Mouse (Mus musculus) MEL (cell line): ENCODE measurements at regions not wholly inside any gene's neighbourhood (a gene's known extent, or its start where the extent isn't known, plus 50 kb on each side); places are given as distances from the start of the nearest gene placed in this dataset.

Source experiments
- DNase-seq: peaks from one replicate; pipeline ENCODE4 v3.0.0; 2011; ENCODE audit warnings: low read depth, low spot score
- H3K27ac ChIP-seq: 2 replicates; pipeline ENCODE4 v1.5.1; 2012; ENCODE audit warnings: low read depth, mild to moderate bottlenecking, control low read depth, low read length, moderate library complexity; ENCODE audit not compliant: control insufficient read depth
- H3K27me3 ChIP-seq, 2 experiments: fragments of 150-350 bp in 1 of 2; sonication (generic) in 1 of 2; 2 replicates each; pipeline ENCODE4 v1.6.1; 2012; ENCODE audit warnings: low read length in 2 of 2, mild to moderate bottlenecking in 2 of 2, improper control_type of control experiment in 1 of 2, moderate library complexity in 1 of 2; ENCODE audit not compliant: insufficient read depth in 2 of 2, control insufficient read depth in 1 of 2
- H3K36me3 ChIP-seq, 2 experiments: 2 replicates each; pipeline ENCODE4 v1.6.1; 2012 to 2014; ENCODE audit warnings: low read length in 2 of 2, improper control_type of control experiment in 1 of 2, inconsistent platforms in 1 of 2, mild to moderate bottlenecking in 1 of 2; ENCODE audit not compliant: insufficient read depth in 2 of 2, control insufficient read depth in 1 of 2
- H3K4me1 ChIP-seq, 2 experiments: fragments of 150-350 bp in 1 of 2; sonication (generic) in 1 of 2; 2 replicates each; pipeline ENCODE4 v1.6.1; 2012; ENCODE audit warnings: low read length in 2 of 2, improper control_type of control experiment in 1 of 2, mild to moderate bottlenecking in 1 of 2; ENCODE audit not compliant: insufficient read depth in 2 of 2, control insufficient read depth in 1 of 2
- H3K4me3 ChIP-seq, 2 experiments: fragments of 150-350 bp in 1 of 2; sonication (generic) in 1 of 2; 2 replicates each; pipeline ENCODE4 v1.5.1; 2012; ENCODE audit warnings: low read depth in 2 of 2, low read length in 2 of 2, mild to moderate bottlenecking in 2 of 2, moderate library complexity in 2 of 2, control low read depth in 1 of 2, improper control_type of control experiment in 1 of 2; ENCODE audit not compliant: control insufficient read depth in 1 of 2, insufficient read depth in 1 of 2
- H3K79me2 ChIP-seq: 2 replicates; pipeline ENCODE4 v1.6.1; 2012; ENCODE audit warnings: mild to moderate bottlenecking, low read length, moderate library complexity; ENCODE audit not compliant: control insufficient read depth, poor library complexity, insufficient read depth
- H3K9ac ChIP-seq: 2 replicates; pipeline ENCODE4 v1.6.1; 2012; ENCODE audit warnings: low read depth, mild to moderate bottlenecking, control low read depth, low read length, moderate library complexity; ENCODE audit not compliant: control insufficient read depth, poor library complexity, severe bottlenecking
- H3K9me3 ChIP-seq: fragments of 150-350 bp; sonication (generic); replicated peaks from 2 replicates; pipeline ENCODE4 v1.6.1; 2012; ENCODE audit warnings: mild to moderate bottlenecking, low read length, improper control_type of control experiment, moderate library complexity; ENCODE audit not compliant: insufficient read depth
- CTCF ChIP-seq, 3 experiments: IDR thresholded peaks in 2 of 3; conservative IDR thresholded peaks in 1 of 3; 2 replicates each; pipeline ENCODE4 v1.5.1; 2011 to 2012; ENCODE audit warnings: low read length in 3 of 3, low read depth in 2 of 3, mild to moderate bottlenecking in 2 of 3, improper control_type of control experiment in 1 of 3, inconsistent platforms in 1 of 3, mixed read lengths in 1 of 3, moderate library complexity in 1 of 3; ENCODE audit not compliant: control insufficient read depth in 1 of 3, insufficient read depth in 1 of 3, poor library complexity in 1 of 3, severe bottlenecking in 1 of 3
- E2F4 ChIP-seq: IDR thresholded peaks from 2 replicates; pipeline ENCODE4 v1.6.1; 2011; ENCODE audit warnings: low read depth, low read length, improper control_type of control experiment, borderline replicate concordance
- EP300 ChIP-seq, 2 experiments: IDR thresholded peaks; 2 replicates each; pipeline ENCODE4 v1.6.1; 2011; ENCODE audit warnings: improper control_type of control experiment in 2 of 2, low read length in 2 of 2, low read depth in 1 of 2, mild to moderate bottlenecking in 1 of 2
- ETS1 ChIP-seq: IDR thresholded peaks from 2 replicates; pipeline ENCODE4 v1.6.1; 2012; ENCODE audit warnings: low read depth, mild to moderate bottlenecking, inconsistent platforms, low read length, improper control_type of control experiment, moderate library complexity
- GABPA ChIP-seq: IDR thresholded peaks from 2 replicates; pipeline ENCODE4 v1.6.1; 2012; ENCODE audit warnings: low read depth, mild to moderate bottlenecking, inconsistent platforms, low read length, improper control_type of control experiment, moderate library complexity
- GATA1 ChIP-seq: IDR thresholded peaks from 2 replicates; pipeline ENCODE4 v1.6.1; 2011; ENCODE audit warnings: low read depth, low read length, improper control_type of control experiment
- HCFC1 ChIP-seq: IDR thresholded peaks from 2 replicates; pipeline ENCODE4 v1.6.1; 2012; ENCODE audit warnings: low read depth, mild to moderate bottlenecking, inconsistent platforms, low read length, improper control_type of control experiment, moderate library complexity
- JUND ChIP-seq: IDR thresholded peaks from 2 replicates; pipeline ENCODE4 v1.6.1; 2011; ENCODE audit warnings: low read depth, mild to moderate bottlenecking, improper control_type of control experiment, low read length
- MAFK ChIP-seq: IDR thresholded peaks from 2 replicates; pipeline ENCODE4 v1.6.1; 2011; ENCODE audit warnings: low read depth, mild to moderate bottlenecking, low read length, improper control_type of control experiment, borderline replicate concordance
- MAZ ChIP-seq: IDR thresholded peaks from 2 replicates; pipeline ENCODE4 v1.6.1; 2012; ENCODE audit warnings: low read depth, mild to moderate bottlenecking, inconsistent platforms, low read length, improper control_type of control experiment
- MXI1 ChIP-seq: IDR thresholded peaks from 2 replicates; pipeline ENCODE4 v1.6.1; 2011; ENCODE audit warnings: mild to moderate bottlenecking, low read depth, low read length, improper control_type of control experiment
- MYB ChIP-seq: IDR thresholded peaks from 2 replicates; pipeline ENCODE4 v1.6.1; 2011; ENCODE audit warnings: mild to moderate bottlenecking, low read depth, low read length, improper control_type of control experiment
- MYC ChIP-seq: IDR thresholded peaks from 2 replicates; pipeline ENCODE4 v1.6.1; 2011; ENCODE audit warnings: low read depth, mild to moderate bottlenecking, low read length, improper control_type of control experiment, moderate library complexity
- POLR2AphosphoS5 ChIP-seq: IDR thresholded peaks from 2 replicates; pipeline ENCODE4 v1.6.1; 2012; ENCODE audit warnings: low read depth, borderline replicate concordance, mild to moderate bottlenecking, inconsistent platforms, low read length, moderate library complexity, mixed read lengths
- USF1 ChIP-seq: IDR thresholded peaks from 2 replicates; pipeline ENCODE4 v1.6.1; 2014; ENCODE audit warnings: low read depth, mild to moderate bottlenecking, inconsistent platforms, low read length, improper control_type of control experiment, moderate library complexity
- USF2 ChIP-seq, 2 experiments: IDR thresholded peaks; 2 replicates each; pipeline ENCODE4 v1.6.1; 2011 to 2012; ENCODE audit warnings: improper control_type of control experiment in 2 of 2, low read length in 2 of 2, borderline replicate concordance in 1 of 2, inconsistent platforms in 1 of 2, low read depth in 1 of 2, mild to moderate bottlenecking in 1 of 2; ENCODE audit not compliant: insufficient read depth in 1 of 2
- ZKSCAN1 ChIP-seq: IDR thresholded peaks from 2 replicates; pipeline ENCODE4 v1.6.1; 2012; ENCODE audit warnings: low read depth, mild to moderate bottlenecking, inconsistent platforms, low read length, improper control_type of control experiment, moderate library complexity
- ZMIZ1 ChIP-seq: IDR thresholded peaks from 2 replicates; pipeline ENCODE4 v1.6.1; 2012; ENCODE audit warnings: low read depth, mild to moderate bottlenecking, inconsistent platforms, low read length, improper control_type of control experiment, moderate library complexity

DNA sequence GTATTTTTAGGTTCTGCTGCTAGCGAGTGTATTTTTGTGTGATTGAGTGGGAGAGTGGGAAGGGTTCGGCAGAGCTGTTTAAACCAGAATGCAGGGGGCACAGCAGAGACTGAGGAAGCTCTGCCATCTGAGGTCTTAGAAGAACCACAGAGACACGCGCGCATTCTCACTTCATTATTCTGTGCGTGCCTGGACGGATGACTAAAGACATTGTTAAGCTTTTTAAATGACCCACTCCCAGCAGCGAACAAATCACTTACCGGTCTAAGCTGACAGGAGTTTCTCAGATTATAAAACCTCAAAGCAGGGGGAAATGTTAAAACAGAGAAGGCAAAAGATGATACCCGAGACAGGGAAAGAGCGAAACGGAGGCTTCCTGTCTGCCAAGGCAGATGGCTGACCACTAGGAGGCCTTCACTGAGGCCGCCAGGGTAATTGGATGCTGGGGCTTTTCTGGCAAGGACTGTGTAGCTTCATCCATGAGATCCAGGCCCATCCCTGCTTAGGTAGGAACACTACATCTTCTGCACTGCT lies 67.1 kb upstream of the Atrnl1 start (continued):
- TF ChIP-seq MYB (no peak), POLR2AphosphoS5 (no peak), ZMIZ1 (no peak), HCFC1 (no peak), JUND (no peak)

DNA sequence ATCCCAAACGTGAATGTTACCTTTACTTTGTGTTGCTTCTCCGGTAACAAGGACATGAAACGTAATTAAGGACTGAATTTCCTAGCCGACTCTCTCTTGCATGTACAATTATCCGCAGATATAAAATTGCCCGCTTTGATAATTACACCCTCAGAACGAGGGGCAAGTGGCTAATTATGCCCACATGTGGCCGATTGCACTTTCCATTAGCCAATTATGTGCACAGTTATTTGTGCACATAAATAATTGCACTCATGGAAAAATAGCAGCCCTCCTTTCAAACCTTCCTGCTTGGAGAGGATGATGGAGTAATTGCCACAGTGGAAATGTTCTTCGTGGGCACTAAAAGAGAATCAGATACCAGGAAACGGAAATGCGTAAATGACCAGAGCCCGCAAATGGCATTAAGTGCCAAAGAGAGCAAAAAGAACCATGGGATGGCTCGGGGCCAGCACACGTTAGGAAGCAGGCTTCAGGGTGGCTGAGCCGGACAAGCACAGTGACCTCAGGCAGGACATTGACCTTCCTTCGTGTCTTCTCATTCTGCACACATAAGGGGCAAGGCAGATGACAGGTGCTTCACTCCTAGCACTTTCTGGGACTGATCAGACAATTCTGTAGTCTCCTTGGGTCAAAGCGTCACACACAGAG lies 66.5 kb upstream of the Atrnl1 start:
- DNase-seq: no peak
- no peaks in the 10 kb centered on the region; a peak in 1 of 4 replicates for H3K27me3 ChIP-seq
- TF ChIP-seq E2F4 (no peak), USF1 (no peak), MAFK (no peak), MXI1 (no peak), ZKSCAN1 (no peak), POLR2AphosphoS5 (no peak), CTCF (IDR thresholded peaks at IDR 0.05 in 2 of 3, conservative IDR thresholded peaks at IDR 0.05 in 1 of 3; ENCODE audit: control insufficient read depth in 1 of 3, insufficient read depth in 1 of 3, low read depth in 2 of 3, low read length in 3 of 3, poor library complexity in 1 of 3, severe bottlenecking in 1 of 3) (no peak), MYC (no peak), GABPA (no peak), MAZ (no peak), ETS1 (no peak), GATA1 (no peak), USF2 (IDR thresholded peaks at IDR 0.05; ENCODE audit: borderline replicate concordance in 1 of 2, insufficient read depth in 1 of 2, low read depth in 1 of 2, low read length in 2 of 2) (no peak), EP300 (IDR thresholded peaks at IDR 0.05; ENCODE audit: low read depth in 1 of 2, low read length in 2 of 2) (no peak)
- H3K4me3 ChIP-seq: no peak overlapping the region
- no peaks in the 10 kb centered on the region for H3K36me3 ChIP-seq
- H3K4me1 ChIP-seq: peaks cover 0 to 4% of the 10 kb centered on the region in 2 experiments; a peak in 1 of 4 replicates
- no peak overlapping the region for H3K27ac ChIP-seq
- H3K79me2 ChIP-seq: no peaks in the 10 kb centered on the region
- no peak overlapping the region for H3K9ac ChIP-seq
- H3K9me3 ChIP-seq: no peaks in the 10 kb centered on the region
